Mouse (Mus musculus) heart, postnatal 4 days (tissue): ENCODE measurements around the gene Tagln2. TPM values are rescaled to one million over a fixed set of nuclear protein-coding genes. Genes with fewer than 3 reads are reported as not detected.
A peak's percentile ranks its signal among the peaks of the same experiment; 100 is the strongest.

Experiments used
- DNase-seq: peaks from one replicate; pipeline ENCODE4 v3.0.0; 2021
- total RNA-seq, 2 experiments: library from RNA; stranded (reverse); gene quantifications; 2 replicates each; pipeline ENCODE4 v1.2.3; 2021

The Tagln2 gene
- total RNA-seq, 2 experiments from 2014 or later = 230 to 244 TPM

GRCm38 (mm10) chr1:172481540-172482280, 18.1 kb upstream of the Tagln2 start, which contains the start of gene Igsf9:
Gene Igsf9, plus strand, starts transcription at chr1:172481788.
- DNase-seq = peak; percentile 93

GRCm38 (mm10) chr1:172482518-172483360, 17.1 kb upstream of the Tagln2 start:
- DNase-seq = no peak

GRCm38 (mm10) chr1:172483361-172483660, 16.5 kb upstream of the Tagln2 start:
- no peak for DNase-seq

DNA sequence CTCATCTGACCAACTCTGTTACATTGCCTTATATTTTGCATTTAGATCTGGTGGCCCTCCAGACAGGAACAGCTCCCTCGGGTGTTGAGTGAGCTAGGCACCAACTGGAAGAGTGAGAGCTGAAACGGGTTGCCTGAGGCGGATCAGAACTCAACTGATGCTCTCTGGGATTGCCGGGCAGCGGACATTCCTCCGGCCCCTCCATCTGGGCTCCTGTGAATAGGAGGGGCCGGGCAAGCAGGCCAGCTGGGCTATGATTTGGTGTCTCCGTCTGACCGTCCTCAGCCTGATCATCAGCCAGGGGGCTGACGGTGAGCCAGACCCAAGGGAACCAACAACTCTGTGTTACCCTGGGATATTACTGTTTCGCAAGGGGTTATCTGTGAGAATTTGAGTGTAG, 15.6 kb upstream of the Tagln2 start:
- DNase-seq = no peak

DNA sequence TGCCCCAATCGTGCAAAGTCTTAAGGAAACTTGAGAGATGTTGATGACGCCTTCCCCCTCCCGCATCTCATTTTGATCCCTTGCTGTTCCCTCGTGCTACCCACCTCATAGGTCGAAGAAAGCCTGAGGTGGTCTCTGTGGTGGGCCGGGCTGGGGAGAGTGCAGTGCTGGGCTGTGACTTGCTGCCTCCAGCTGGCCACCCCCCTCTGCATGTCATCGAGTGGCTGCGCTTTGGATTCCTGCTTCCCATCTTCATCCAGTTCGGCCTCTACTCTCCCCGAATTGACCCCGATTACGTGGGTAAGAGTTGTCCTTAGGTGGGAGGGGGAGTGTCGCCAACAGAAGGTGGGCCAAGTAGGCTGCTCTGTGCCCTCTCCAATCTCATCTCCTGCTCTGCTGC, 15.2 kb upstream of the Tagln2 start:
- DNase-seq = no peak

DNA sequence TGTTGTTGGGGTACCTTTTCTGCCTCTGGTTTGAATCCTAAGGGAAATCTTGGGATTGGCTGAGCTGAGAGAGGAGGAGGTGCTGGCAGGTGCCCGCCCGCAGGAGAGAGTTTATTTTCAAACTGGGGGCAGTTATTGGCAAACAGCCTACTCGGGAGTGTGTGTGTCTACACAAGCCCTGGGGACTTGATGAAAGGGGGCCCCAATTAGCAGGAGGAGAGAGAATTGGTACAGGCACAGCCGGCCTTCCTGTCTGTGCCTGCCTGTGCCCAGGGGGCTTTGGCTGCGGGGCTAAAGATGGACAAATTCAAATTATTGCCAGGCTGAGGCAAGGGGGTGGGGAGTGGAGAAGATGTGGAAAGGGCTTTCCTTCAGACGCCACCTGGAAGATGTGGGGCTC, 14.0 kb upstream of the Tagln2 start:
- DNase-seq = no peak

DNA sequence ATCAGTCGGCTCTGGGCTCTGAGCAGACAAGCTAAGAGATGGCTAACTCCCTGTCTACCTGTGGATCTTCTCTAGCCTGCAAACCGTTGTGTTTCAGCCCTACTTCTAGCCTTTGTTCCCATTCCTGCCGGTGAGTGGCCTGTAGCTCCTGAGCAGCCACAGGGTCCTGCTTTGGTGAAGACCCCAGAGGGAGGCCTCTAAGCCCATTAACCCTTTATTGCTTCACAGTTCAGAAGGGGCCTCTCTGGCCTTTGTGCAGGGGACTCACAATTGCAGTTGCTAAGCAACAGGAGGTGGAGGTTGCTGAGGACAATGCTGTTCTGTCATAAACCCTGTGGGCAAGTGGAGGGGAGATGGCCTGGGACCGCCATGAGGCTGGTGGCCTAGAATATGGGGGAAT, 13.6 kb upstream of the Tagln2 start:
- no peak for DNase-seq

DNA sequence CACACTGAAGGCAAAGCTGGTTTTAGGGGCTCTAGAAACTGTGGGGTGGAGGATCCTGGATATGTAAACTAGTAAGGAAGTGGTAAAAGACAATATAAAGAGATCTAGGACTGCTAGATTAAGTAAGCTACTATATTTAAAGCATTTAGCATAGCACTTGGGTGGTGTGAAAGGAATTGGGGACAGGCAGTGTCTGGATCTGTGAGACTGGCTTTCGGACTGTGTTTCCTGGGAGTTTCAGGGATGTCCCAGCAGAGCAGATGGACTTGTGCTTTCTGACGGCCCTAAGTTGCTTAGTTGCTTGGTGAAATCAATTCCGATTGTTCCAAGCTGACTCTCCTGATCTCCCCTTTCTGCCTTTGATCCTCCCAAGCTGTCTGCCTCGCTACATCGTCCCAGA, 13.2 kb upstream of the Tagln2 start:
- no peak for DNase-seq

GRCm38 (mm10) chr1:172487859-172488258, 12.0 kb upstream of the Tagln2 start:
- DNase-seq = no peak

GRCm38 (mm10) chr1:172488831-172489230, 11.0 kb upstream of the Tagln2 start:
- no peak for DNase-seq

DNA sequence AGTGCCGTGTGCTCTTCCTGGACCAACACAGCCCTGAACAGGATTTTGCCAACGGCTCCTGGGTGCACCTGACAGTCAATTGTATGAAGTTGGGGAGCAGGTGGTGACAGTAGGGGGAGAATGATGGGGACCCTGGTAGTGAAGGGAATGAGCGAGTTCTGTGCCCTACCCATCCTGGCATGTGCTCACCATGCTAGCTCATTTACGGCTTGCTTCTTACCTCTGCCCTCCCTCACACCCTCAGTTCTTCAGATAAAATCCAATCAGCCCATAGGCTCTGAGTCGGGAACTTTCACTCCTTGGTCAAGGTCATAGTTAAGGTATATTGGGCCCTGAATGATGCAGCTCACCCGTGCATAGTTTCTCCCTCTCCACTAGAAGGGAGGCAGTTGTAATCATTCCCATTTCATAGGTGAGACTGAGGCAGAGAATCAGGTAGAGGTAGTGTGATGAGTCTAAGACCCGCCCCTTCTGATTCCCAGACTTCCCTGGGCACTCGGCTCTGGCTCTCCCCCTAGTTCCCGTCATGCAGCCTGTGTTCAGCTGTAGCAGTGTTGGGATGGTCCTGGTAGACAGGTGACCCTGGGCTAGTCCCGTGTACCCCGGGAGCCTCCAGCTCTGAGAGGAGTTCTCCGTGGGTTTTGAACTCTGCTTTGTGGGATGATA, 10.1 kb upstream of the Tagln2 start:
- DNase-seq = no peak

GRCm38 (mm10) chr1:172490261-172490661, 9.6 kb upstream of the Tagln2 start:
- DNase-seq = peak; percentile 96

DNA sequence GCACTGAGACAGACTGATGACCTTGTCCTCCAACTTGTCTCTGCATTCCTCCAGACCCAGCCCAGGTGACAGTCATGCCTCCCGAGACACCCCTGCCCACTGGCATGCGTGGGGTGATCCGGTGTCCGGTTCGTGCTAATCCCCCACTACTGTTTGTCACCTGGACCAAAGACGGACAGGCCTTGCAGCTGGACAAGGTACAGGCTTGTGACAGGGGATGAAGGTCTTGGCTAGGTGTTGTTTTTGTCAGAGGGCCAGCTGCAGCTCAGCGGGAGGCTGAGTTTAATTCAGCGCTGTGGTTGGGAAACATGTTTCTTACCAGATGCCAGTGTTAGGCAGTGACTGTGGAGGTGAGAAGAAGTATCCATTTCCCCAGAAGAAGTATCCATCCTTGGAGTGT, 7.8 kb upstream of the Tagln2 start:
- DNase-seq = no peak

GRCm38 (mm10) chr1:172493516-172493915, 6.3 kb upstream of the Tagln2 start:
- no peak for DNase-seq

- DNase-seq = no peak
Measured at GRCm38 (mm10) chr1:172496030-172496429, 3.8 kb upstream of the Tagln2 start.

DNA sequence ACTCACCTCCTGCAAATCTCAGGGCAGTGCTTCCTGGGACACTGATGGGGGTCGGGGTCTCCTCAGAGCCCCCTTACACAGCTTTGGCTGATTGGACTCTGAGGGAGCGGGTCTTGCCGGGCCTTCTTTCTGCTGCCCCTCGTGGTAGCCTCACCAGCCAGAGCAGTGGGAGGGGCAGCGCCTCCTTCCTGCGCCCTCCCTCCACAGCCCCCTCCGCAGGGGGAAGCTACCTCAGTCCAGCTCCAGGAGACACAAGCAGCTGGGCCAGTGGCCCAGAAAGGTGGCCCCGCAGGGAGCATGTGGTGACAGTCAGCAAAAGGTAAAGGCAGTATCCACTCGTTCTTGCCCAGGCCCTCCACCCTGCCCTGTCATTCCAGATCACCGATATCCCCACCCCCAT, 2.4 kb upstream of the Tagln2 start:
- DNase-seq = no peak

GRCm38 (mm10) chr1:172500451-172501370, 864 bp downstream of the Tagln2 start:
- peak; percentile 82 for DNase-seq

DNA sequence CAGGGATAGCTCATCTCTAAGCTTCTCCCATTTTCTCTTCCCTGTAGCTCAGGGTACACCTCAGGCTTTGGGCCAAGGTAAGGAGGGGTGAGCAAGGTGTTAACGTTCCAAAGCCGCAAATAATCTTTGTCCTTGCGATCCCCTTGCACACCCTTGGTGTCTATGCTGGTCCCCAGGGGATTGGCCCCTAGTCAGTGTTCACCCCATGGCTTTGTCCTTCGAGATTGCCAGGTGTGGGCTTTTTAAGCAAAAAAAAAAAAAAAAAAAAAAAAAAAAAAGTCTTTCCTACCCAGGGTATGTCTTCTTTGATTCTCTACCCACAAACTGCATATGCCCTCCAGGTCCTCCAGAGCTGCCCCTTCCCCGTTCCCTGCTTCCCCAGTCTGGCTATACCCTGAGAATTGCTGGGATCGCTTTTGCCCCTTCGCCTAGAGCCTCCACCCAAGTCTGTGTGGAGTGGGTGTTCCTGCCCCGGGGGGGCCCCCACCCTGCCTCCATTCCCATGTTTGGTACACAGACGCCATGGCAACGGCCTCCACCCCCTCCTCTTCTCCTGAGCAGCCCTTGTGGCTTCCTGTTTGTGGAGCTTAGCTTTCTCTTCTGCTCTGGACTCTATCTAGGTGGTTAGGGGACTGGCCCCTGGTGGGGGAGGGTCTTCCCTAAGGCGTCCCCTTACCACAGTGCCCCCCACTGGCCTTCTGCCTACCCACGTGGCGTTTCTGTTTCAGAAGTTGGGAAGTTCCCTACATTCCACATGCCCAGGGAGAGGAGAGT, 1.7 kb downstream of the Tagln2 start:
- DNase-seq = peak; percentile 82

DNA sequence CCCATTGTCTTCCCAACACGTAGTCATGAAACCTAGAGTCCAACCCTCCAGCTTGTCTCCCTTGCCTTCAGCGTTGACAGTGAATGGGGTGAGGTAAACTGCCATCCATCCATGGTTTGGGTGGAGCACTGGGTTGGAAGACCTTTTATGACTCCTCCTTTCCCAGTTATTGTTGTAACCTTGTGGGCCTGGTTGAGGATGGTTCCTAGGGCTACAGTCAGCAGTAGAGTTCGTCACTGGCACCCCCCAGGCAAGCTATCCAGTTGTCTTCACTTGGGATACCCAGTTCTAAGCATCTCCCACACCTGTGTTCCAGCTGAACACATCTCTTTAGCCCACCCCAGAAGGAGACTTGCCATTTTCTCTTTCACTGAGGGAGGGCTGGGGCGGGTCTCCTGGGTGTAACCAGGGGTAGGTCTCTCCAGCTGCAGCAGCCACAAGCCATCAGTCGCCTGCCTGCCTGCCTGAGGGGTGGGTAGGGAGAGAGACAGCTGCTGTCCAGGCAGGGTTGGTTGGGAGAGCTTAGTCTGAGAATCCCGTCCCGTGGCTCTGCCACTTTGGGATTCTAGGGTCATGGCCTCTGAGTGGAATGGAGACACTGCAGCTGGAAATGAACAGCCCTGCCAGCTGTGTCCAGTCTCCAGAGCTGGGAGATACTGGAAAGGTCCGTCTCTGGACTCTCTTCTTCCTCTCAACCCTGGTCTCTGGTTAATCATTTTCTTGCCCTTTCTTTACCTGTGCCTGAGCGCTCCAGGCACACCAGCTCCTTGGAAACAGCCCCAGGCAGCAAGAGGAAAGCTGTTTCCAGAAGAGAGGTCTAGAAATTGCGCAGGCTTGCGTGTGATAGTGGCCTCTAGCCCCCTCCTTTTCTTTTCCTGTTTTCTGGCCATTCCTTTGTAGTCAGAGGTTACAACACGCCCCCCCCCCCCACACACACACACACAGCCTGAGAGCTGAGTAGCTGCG, 2.6 kb downstream of the Tagln2 start:
- DNase-seq = peak; percentile 41
